Mouse (Mus musculus) hindbrain, postnatal 0 days (tissue): ENCODE results near the gene Pcyt1a. TPM values are rescaled to one million over a fixed set of nuclear protein-coding genes. Genes with fewer than 3 reads are reported as not detected.
"Not testable (repeated sequence)": the region's sequence is repeated elsewhere in the genome, so short reads cannot be mapped to it uniquely, and the experiment has no call there.

Experiments used
- ATAC-seq: fragments of 200-750 bp; cut with Nextera tagmentation; 2 replicates; pipeline ENCODE4 v1.8.0; 2017; ENCODE audit warnings: mild to moderate bottlenecking, moderate TSS enrichment, moderate library complexity
- DNase-seq: peaks from one replicate; pipeline ENCODE4 v3.0.0-alpha.2; 2015; ENCODE audit warnings: low spot score
- H3K27ac ChIP-seq: fragments of 300-500 bp; sonication (generic); 2 replicates; pipeline ENCODE4 v1.5.1; 2014; ENCODE audit warnings: mild to moderate bottlenecking
- H3K27me3 ChIP-seq: fragments of 300-500 bp; sonication (generic); 2 replicates; pipeline ENCODE4 v1.6.1; 2014; ENCODE audit warnings: low read length, mixed read lengths; ENCODE audit not compliant: insufficient read depth
- H3K36me3 ChIP-seq: fragments of 300-500 bp; sonication (generic); 2 replicates; pipeline ENCODE4 v1.6.1; 2014; ENCODE audit warnings: low read length, mixed read lengths; ENCODE audit not compliant: insufficient read depth
- H3K4me1 ChIP-seq: fragments of 300-500 bp; sonication (generic); 2 replicates; pipeline ENCODE4 v1.6.1; 2014; ENCODE audit warnings: antibody characterized with exemption, low read length, mixed read lengths; ENCODE audit not compliant: insufficient read depth
- H3K4me2 ChIP-seq: fragments of 300-500 bp; sonication (generic); 2 replicates; pipeline ENCODE4 v1.6.1; 2014; ENCODE audit warnings: low read depth, mild to moderate bottlenecking, low read length, moderate library complexity, mixed read lengths
- H3K4me3 ChIP-seq: fragments of 300-500 bp; sonication (generic); 2 replicates; pipeline ENCODE4 v1.5.1; 2014; ENCODE audit warnings: low read length
- H3K9ac ChIP-seq: fragments of 300-500 bp; sonication (generic); replicated peaks from 2 replicates; pipeline ENCODE4 v1.6.1; 2014; ENCODE audit warnings: mild to moderate bottlenecking, low read length, moderate library complexity, mixed read lengths
- H3K9me3 ChIP-seq: fragments of 300-500 bp; sonication (generic); 2 replicates; pipeline ENCODE4 v1.6.1; 2016; ENCODE audit warnings: low read length, mixed read lengths
- CTCF ChIP-seq: IDR thresholded peaks from 2 replicates; pipeline ENCODE4 v1.5.1; 2016; ENCODE audit warnings: antibody characterized with exemption, control low read depth, low read depth
- WGBS: fragments of 180-500 bp; shearing (Covaris S2); extraction: QIAGEN DNeasy Blood & Tissue Kit; methylation state at CpG from one replicate; pipeline ENCODE4 v1.1.7; 2014; 5-methylcytosine and 5-hydroxymethylcytosine counted together
- polyA plus RNA-seq: library from polyadenylated mRNA; unstranded; fragments of >200 nt; fragmentation: Nextera tagmentation; extraction: Ambion mirVana; gene quantifications from 2 replicates; pipeline ENCODE4 v1.2.1, GENCODE M21; 2015
- total RNA-seq: library from RNA; depleted of rRNA; stranded (reverse); fragments of >200 nt; gene quantifications from 2 replicates; pipeline ENCODE4 v1.2.3, GENCODE M21; 2014

The Pcyt1a gene
- total and polyA plus RNA-seq, 2 experiments from 2014 or later, result 47.6 to 49.3 TPM

GRCm38 (mm10) chr16:32431926-32432325, 1.2 kb downstream of the Pcyt1a start:
- H3K36me3 ChIP-seq, result no peaks in the 10 kb centered on the region
- H3K9me3 ChIP-seq, result no peaks in the 10 kb centered on the region
- no peak for TF ChIP-seq CTCF
- peaks cover 9% of the 10 kb centered on the region for H3K4me1 ChIP-seq
- H3K27me3 ChIP-seq, result no peaks in the 10 kb centered on the region
- 0 out of 2 replicates have a peak overlapping the region, but pooled peaks have one; percentile 57 for H3K9ac ChIP-seq
- WGBS, result 81% methylated on average over 1 of the region's 1 CpGs
- H3K4me2 ChIP-seq, result peak overlapping the region; percentile 67
- ATAC-seq (no peak), DNase-seq (no peak)
- no peak overlapping the region for H3K27ac ChIP-seq
- peak overlapping the region; percentile 46 for H3K4me3 ChIP-seq

GRCm38 (mm10) chr16:32433138-32433537, 2.4 kb downstream of the Pcyt1a start:
- WGBS, result 84% methylated on average over 2 of the region's 2 CpGs
- H3K27ac ChIP-seq, result no peak overlapping the region
- TF ChIP-seq CTCF, result no peak

GRCm38 (mm10) chr16:32434066-32434465, 3.3 kb downstream of the Pcyt1a start:
- no peak overlapping the region for H3K4me2 ChIP-seq
- TF ChIP-seq CTCF, result no peak
- ATAC-seq (no peak), DNase-seq (no peak)
- no peak overlapping the region for H3K9ac ChIP-seq
- H3K36me3 ChIP-seq, result no peaks in the 10 kb centered on the region
- WGBS, result 61% methylated on average over 6 of the region's 6 CpGs
- peaks cover 9% of the 10 kb centered on the region for H3K4me1 ChIP-seq
- no peaks in the 10 kb centered on the region for H3K9me3 ChIP-seq
- no peak overlapping the region for H3K27ac ChIP-seq
- no peaks in the 10 kb centered on the region for H3K27me3 ChIP-seq
- H3K4me3 ChIP-seq, result no peak overlapping the region

More at GRCm38 (mm10) chr16:32433138-32433537, 2.4 kb downstream of the Pcyt1a start:
- Histone ChIP-seq H3K27me3 (no peaks in the 10 kb centered on the region), H3K9ac (no peak overlapping the region), H3K36me3 (no peaks in the 10 kb centered on the region), H3K4me2 (no peak overlapping the region), H3K9me3 (no peaks in the 10 kb centered on the region), H3K4me3 (no peak overlapping the region), H3K4me1 (peaks cover 9% of the 10 kb centered on the region)
- DNase-seq (no peak), ATAC-seq (no peak)

GRCm38 (mm10) chr16:32434691-32435090, 4.0 kb downstream of the Pcyt1a start:
- Histone ChIP-seq H3K9me3 (no peaks in the 10 kb centered on the region), H3K27ac (no peak overlapping the region), H3K9ac (no peak overlapping the region), H3K4me1 (peaks cover 9% of the 10 kb centered on the region), H3K4me2 (no peak overlapping the region), H3K4me3 (no peak overlapping the region), H3K27me3 (no peaks in the 10 kb centered on the region), H3K36me3 (no peaks in the 10 kb centered on the region)
- ATAC-seq (no peak), DNase-seq (no peak)
- no peak for TF ChIP-seq CTCF

GRCm38 (mm10) chr16:32436657-32437056, 5.9 kb downstream of the Pcyt1a start:
- Histone ChIP-seq H3K9me3 (no peaks in the 10 kb centered on the region), H3K27me3 (no peaks in the 10 kb centered on the region), H3K4me1 (peaks cover 6% of the 10 kb centered on the region), H3K9ac (no peak overlapping the region), H3K36me3 (no peaks in the 10 kb centered on the region), H3K27ac (no peak overlapping the region), H3K4me2 (no peak overlapping the region), H3K4me3 (no peak overlapping the region)
- 80% methylated on average over 1 of the region's 1 CpGs for WGBS
- no peak for TF ChIP-seq CTCF
- ATAC-seq (no peak), DNase-seq (no peak)

GRCm38 (mm10) chr16:32437266-32437665, 6.5 kb downstream of the Pcyt1a start:
- Histone ChIP-seq H3K4me1 (no peaks in the 10 kb centered on the region), H3K27ac (no peak overlapping the region), H3K4me3 (no peak overlapping the region), H3K4me2 (no peak overlapping the region), H3K9ac (no peak overlapping the region), H3K36me3 (no peaks in the 10 kb centered on the region), H3K9me3 (no peaks in the 10 kb centered on the region), H3K27me3 (no peaks in the 10 kb centered on the region)
- no peak for ATAC-seq
- TF ChIP-seq CTCF, result no peak
- DNase-seq, result no peak
- 98% methylated on average over 1 of the region's 1 CpGs for WGBS

- H3K27ac ChIP-seq, result no peak overlapping the region
- no peak for ATAC-seq
- DNase-seq, result no peak
- no peak overlapping the region for H3K9ac ChIP-seq
- 93% methylated on average over 3 of the region's 3 CpGs for WGBS
- no peak overlapping the region for H3K4me2 ChIP-seq
- no peaks in the 10 kb centered on the region for H3K9me3 ChIP-seq
- no peaks in the 10 kb centered on the region for H3K36me3 ChIP-seq
- no peaks in the 10 kb centered on the region for H3K27me3 ChIP-seq
- no peaks in the 10 kb centered on the region for H3K4me1 ChIP-seq
- TF ChIP-seq CTCF, result no peak
- H3K4me3 ChIP-seq, result no peak overlapping the region
Observed at GRCm38 (mm10) chr16:32441432-32441831, 10.7 kb downstream of the Pcyt1a start.

- H3K9me3 ChIP-seq, ATAC-seq, H3K27me3 ChIP-seq, H3K4me3 ChIP-seq, H3K4me2 ChIP-seq, H3K4me1 ChIP-seq, DNase-seq, H3K27ac ChIP-seq, H3K9ac ChIP-seq, H3K36me3 ChIP-seq: not testable (repeated sequence)
- WGBS, result 94% methylated on average over 3 of the region's 3 CpGs
Observed at GRCm38 (mm10) chr16:32444615-32445014, 13.9 kb downstream of the Pcyt1a start.
